Mouse (Mus musculus): ENCODE results near the gene Cib4. TPM values are rescaled to one million over a fixed set of nuclear protein-coding genes. Genes with fewer than 3 reads are reported as not detected.

The Cib4 gene
- polyA plus RNA-seq, 1 experiment from 2014 or later: not detected

GRCm38 (mm10) chr5:30490845-30491244 is 54.8 kb downstream of the Cib4 start:
- no peak overlapping the region for H3K27ac ChIP-seq
- H3K9me3 ChIP-seq: no peaks in the 10 kb centered on the region
- H3K36me3 ChIP-seq: no peaks in the 10 kb centered on the region
- no peak for DNase-seq (ENCODE audit: low spot score)
- WGBS: 83% methylated on average over 5 of the region's 5 CpGs
- no peaks in the 10 kb centered on the region for H3K27me3 ChIP-seq (ENCODE audit: insufficient read depth, poor library complexity, severe bottlenecking)
- no peaks in the 10 kb centered on the region for H3K4me1 ChIP-seq (replicated peaks)
- H3K4me3 ChIP-seq: no peak overlapping the region

DNA sequence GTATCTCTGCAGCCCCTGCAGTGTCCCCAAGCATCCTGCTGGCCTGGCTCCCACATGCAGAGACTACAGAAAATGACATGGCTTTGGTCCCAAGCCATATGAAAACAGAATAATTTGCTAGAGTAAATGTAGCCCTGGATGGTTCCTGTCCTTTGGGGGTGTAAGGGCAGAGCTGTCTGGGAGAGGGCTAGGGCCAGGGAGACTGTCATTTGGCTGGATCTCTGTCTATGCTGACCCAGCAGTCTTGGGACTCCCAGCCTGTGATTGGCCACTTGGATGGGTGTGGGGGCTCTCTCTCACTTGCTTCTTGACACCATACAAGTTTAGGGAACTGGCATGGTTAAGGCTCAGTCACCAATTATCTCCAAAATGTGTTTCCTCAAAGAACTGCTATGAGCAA is 55.4 kb downstream of the Cib4 start:
- no peak overlapping the region for H3K27ac ChIP-seq
- H3K4me1 ChIP-seq (replicated peaks): no peaks in the 10 kb centered on the region
- H3K36me3 ChIP-seq: no peaks in the 10 kb centered on the region
- no peaks in the 10 kb centered on the region for H3K27me3 ChIP-seq (ENCODE audit: insufficient read depth, poor library complexity, severe bottlenecking)
- no peaks in the 10 kb centered on the region for H3K9me3 ChIP-seq
- no peak overlapping the region for H3K4me3 ChIP-seq
- no peak for DNase-seq (ENCODE audit: low spot score)

DNA sequence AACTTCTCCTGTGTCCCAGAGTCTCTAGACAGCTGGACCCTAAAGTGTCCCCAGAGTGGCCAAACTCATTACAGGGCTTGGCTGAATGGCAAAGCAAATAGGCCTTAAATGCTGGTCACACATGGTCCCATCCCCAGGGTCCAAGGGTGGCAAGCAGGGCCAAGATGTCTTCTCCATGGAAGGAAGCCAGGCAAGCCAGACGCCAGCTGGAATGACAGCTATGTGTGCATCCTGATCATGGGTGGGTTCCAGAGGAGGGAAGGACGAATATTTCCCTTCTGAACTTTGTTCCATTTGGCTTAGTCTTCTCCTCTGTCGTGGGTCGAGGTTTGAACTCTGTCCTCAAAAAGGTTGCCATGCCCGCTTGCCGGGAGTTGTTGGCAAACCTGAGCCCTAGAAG is 60.5 kb downstream of the Cib4 start:
- Histone ChIP-seq H3K4me3 (no peak overlapping the region), H3K4me1 (replicated peaks) (peaks cover 3% of the 10 kb centered on the region; the same call in 1 of the 2 replicates), H3K27ac (no peak overlapping the region), H3K9me3 (no peaks in the 10 kb centered on the region), H3K36me3 (no peaks in the 10 kb centered on the region), H3K27me3 (ENCODE audit: insufficient read depth, poor library complexity, severe bottlenecking) (no peaks in the 10 kb centered on the region)
- WGBS: 86% methylated on average over 6 of the region's 6 CpGs
- DNase-seq (ENCODE audit: low spot score): no peak

- DNase-seq (ENCODE audit: low spot score): no peak
- no peaks in the 10 kb centered on the region for H3K27me3 ChIP-seq (ENCODE audit: insufficient read depth, poor library complexity, severe bottlenecking)
- 83% methylated on average over 5 of the region's 5 CpGs for WGBS
- no peaks in the 10 kb centered on the region for H3K36me3 ChIP-seq
- H3K9me3 ChIP-seq: no peaks in the 10 kb centered on the region
- no peak overlapping the region for H3K4me3 ChIP-seq
- H3K4me1 ChIP-seq (replicated peaks): peaks cover 3% of the 10 kb centered on the region; the same call in 1 of the 2 replicates
- H3K27ac ChIP-seq: no peak overlapping the region
Measured at GRCm38 (mm10) chr5:30484591-30484990, 61.0 kb downstream of the Cib4 start.

- H3K27ac ChIP-seq: no peak overlapping the region
- H3K4me1 ChIP-seq (replicated peaks): peaks cover 3% of the 10 kb centered on the region; the same call in 1 of the 2 replicates
- no peaks in the 10 kb centered on the region for H3K36me3 ChIP-seq
- H3K9me3 ChIP-seq: no peaks in the 10 kb centered on the region
- no peak overlapping the region for H3K4me3 ChIP-seq
- no peak for DNase-seq (ENCODE audit: low spot score)
- WGBS: 81% methylated on average over 8 of the region's 8 CpGs
- no peaks in the 10 kb centered on the region for H3K27me3 ChIP-seq (ENCODE audit: insufficient read depth, poor library complexity, severe bottlenecking)
Measured at GRCm38 (mm10) chr5:30483533-30483932, 62.1 kb downstream of the Cib4 start.

GRCm38 (mm10) chr5:30482319-30482718 is 63.3 kb downstream of the Cib4 start:
- no peak overlapping the region for H3K27ac ChIP-seq
- no peaks in the 10 kb centered on the region for H3K9me3 ChIP-seq
- 18% methylated on average over 5 of the region's 5 CpGs for WGBS
- peak; percentile 84 for DNase-seq (ENCODE audit: low spot score)
- H3K36me3 ChIP-seq: no peaks in the 10 kb centered on the region
- no peak overlapping the region for H3K4me3 ChIP-seq
- no peaks in the 10 kb centered on the region for H3K27me3 ChIP-seq (ENCODE audit: insufficient read depth, poor library complexity, severe bottlenecking)
- H3K4me1 ChIP-seq (replicated peaks): peaks cover 3% of the 10 kb centered on the region; the same call in 1 of the 2 replicates

- Histone ChIP-seq H3K4me3 (no peak overlapping the region), H3K9me3 (no peaks in the 10 kb centered on the region), H3K4me1 (replicated peaks) (no peaks in the 10 kb centered on the region), H3K27ac (no peak overlapping the region), H3K36me3 (no peaks in the 10 kb centered on the region), H3K27me3 (ENCODE audit: insufficient read depth, poor library complexity, severe bottlenecking) (no peaks in the 10 kb centered on the region)
- DNase-seq (ENCODE audit: low spot score): peak; percentile 28
- WGBS: 45% methylated on average over 10 of the region's 10 CpGs
Measured at GRCm38 (mm10) chr5:30476534-30476933, 69.1 kb downstream of the Cib4 start.

DNA sequence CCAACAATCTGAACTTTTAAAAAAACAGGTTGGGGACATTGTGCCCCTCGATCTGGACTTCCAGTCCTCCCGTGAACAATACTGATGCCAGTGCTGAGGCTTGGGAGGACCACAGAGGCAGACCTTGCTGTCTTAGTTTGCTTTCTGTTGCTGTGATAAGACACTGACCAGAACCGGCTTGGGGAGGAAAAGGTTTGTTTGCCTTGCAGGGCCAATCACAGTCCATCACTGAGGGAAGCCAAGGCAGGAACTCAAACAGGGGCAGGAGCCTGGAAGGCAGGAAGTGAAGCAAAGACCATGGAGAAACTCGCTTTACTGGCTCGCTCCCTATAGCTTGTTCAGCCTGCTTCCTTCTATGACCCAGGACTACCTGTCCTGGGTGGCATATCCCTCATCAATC is 73.5 kb downstream of the Cib4 start:
- Histone ChIP-seq H3K27me3 (ENCODE audit: insufficient read depth, poor library complexity, severe bottlenecking) (peaks cover under 1% of the 10 kb centered on the region; the same call in 1 of the 2 replicates), H3K4me1 (replicated peaks) (peaks cover 20% of the 10 kb centered on the region), H3K27ac (no peak overlapping the region), H3K4me3 (no peak overlapping the region), H3K9me3 (no peaks in the 10 kb centered on the region), H3K36me3 (no peaks in the 10 kb centered on the region)
- WGBS: 75% methylated on average over 5 of the region's 5 CpGs
- DNase-seq (ENCODE audit: low spot score): no peak

- Histone ChIP-seq H3K27ac (no peak overlapping the region), H3K4me1 (replicated peaks) (peaks cover 35% of the 10 kb centered on the region), H3K9me3 (no peaks in the 10 kb centered on the region), H3K36me3 (no peaks in the 10 kb centered on the region), H3K27me3 (ENCODE audit: insufficient read depth, poor library complexity, severe bottlenecking) (peaks cover 17% of the 10 kb centered on the region), H3K4me3 (no peak overlapping the region)
- DNase-seq (ENCODE audit: low spot score): no peak
- 53% methylated on average over 6 of the region's 6 CpGs for WGBS
Measured at GRCm38 (mm10) chr5:30470454-30470853, 75.2 kb downstream of the Cib4 start.

DNA sequence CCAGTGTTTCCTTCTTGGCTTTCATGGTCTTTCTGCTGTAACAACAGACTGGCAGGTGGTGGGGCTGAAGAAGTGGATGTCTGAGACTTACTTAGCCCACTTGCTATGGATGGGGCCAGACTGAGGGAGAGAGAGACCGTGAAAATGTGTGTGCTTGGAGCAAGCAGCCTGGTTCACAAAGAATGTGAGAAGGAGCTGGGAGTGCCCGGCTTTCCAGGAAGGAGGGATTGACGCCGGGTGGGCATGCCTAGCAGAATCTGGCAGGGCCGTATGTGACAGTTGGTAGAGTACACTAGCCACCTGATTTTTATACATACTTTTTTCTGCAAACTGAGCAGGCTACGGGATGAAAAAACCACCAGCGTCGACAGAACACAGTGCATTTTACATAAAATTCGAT is 79.3 kb downstream of the Cib4 start:
- no peaks in the 10 kb centered on the region for H3K9me3 ChIP-seq
- H3K27me3 ChIP-seq (ENCODE audit: insufficient read depth, poor library complexity, severe bottlenecking): peaks cover 48% of the 10 kb centered on the region
- peak overlapping the region; percentile 66; the same call in 1 of the 2 replicates for H3K27ac ChIP-seq
- no peak for DNase-seq (ENCODE audit: low spot score)
- peak overlapping the region; percentile 47 for H3K4me3 ChIP-seq
- 35% methylated on average over 9 of the region's 9 CpGs for WGBS
- peaks cover 46% of the 10 kb centered on the region for H3K4me1 ChIP-seq (replicated peaks)
- no peaks in the 10 kb centered on the region for H3K36me3 ChIP-seq

DNA sequence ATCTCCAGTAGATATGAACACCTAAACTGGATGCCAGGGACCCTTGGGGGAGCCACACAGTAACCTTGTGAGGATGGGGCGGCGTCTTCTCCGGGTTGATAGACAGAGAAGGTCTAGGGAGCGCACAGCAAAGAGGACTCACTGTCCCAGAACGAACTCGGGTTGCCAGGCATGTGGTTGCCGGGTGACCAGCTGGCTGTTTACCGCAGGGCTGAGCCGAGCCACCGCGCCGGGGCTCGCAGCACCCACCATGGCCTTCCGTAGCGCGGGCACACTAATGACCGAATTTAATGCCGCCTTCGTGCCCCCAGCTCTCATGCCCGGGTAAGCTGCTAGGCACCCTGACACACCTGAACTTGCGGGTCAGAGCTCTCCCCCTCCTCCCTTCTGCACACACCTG is 79.8 kb downstream of the Cib4 start, which contains the start of gene 1700001C02Rik:
Gene 1700001C02Rik, plus strand, starts transcription at position 187 of the 400 bp plus-strand sequence.
- no peaks in the 10 kb centered on the region for H3K36me3 ChIP-seq
- H3K27ac ChIP-seq: peak within 1 kb of the TSS; percentile 66; the same call in 1 of the 2 replicates
- peak; percentile 30 for DNase-seq (ENCODE audit: low spot score)
- peaks cover 46% of the 10 kb centered on the region for H3K4me1 ChIP-seq (replicated peaks)
- 9% methylated on average over 21 of the region's 21 CpGs for WGBS
- no peaks in the 10 kb centered on the region for H3K9me3 ChIP-seq
- peaks cover 48% of the 10 kb centered on the region for H3K27me3 ChIP-seq (ENCODE audit: insufficient read depth, poor library complexity, severe bottlenecking)
- H3K4me3 ChIP-seq: peak within 1 kb of the TSS; percentile 47

DNA sequence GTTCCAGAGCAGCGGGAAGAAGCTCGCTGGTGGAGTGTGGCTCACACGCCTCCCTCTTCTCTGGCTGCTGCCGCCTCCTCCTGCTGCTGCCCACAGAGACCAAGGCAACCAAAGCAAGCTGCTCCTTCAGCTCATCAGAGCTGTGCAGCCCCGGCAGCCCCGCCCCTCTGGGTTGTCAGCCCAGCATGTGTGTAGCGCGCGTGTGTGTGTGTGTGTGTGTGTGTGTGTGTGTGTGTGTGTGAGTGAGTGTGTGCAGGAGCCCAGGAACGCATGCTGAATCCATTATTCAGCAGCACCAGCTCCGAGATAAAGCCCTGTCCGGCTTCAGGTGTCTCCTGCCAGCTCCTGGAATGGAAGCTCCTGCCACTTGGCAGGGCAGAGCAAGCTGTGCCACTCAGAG is 83.8 kb downstream of the Cib4 start, which contains the start of gene Otof:
Gene Otof, minus strand, starts transcription at position 112 of the 400 bp plus-strand sequence.
- Histone ChIP-seq H3K36me3 (no peaks in the 10 kb centered on the region), H3K27me3 (ENCODE audit: insufficient read depth, poor library complexity, severe bottlenecking) (peaks cover 51% of the 10 kb centered on the region), H3K27ac (peak within 1 kb of the TSS; percentile 18; the same call in 1 of the 2 replicates), H3K4me3 (no peak within 1 kb of the TSS), H3K9me3 (no peaks in the 10 kb centered on the region), H3K4me1 (replicated peaks) (peaks cover 43% of the 10 kb centered on the region)
- 31% methylated on average over 12 of the region's 12 CpGs for WGBS
- peak; percentile 40 for DNase-seq (ENCODE audit: low spot score)

- H3K27me3 ChIP-seq (ENCODE audit: insufficient read depth, poor library complexity, severe bottlenecking): peaks cover 34% of the 10 kb centered on the region
- peak; percentile 27 for DNase-seq (ENCODE audit: low spot score)
- H3K9me3 ChIP-seq: no peaks in the 10 kb centered on the region
- H3K4me3 ChIP-seq: no peak overlapping the region
- no peaks in the 10 kb centered on the region for H3K36me3 ChIP-seq
- H3K27ac ChIP-seq: no peak overlapping the region; the same call in 1 of the 2 replicates
- WGBS: 43% methylated on average over 4 of the region's 4 CpGs
- peaks cover 36% of the 10 kb centered on the region for H3K4me1 ChIP-seq (replicated peaks)
Measured at GRCm38 (mm10) chr5:30460155-30460554, 85.5 kb downstream of the Cib4 start.

GRCm38 (mm10) chr5:30456056-30456455 is 89.6 kb downstream of the Cib4 start:
- H3K4me1 ChIP-seq (replicated peaks): peaks cover 25% of the 10 kb centered on the region
- H3K27me3 ChIP-seq (ENCODE audit: insufficient read depth, poor library complexity, severe bottlenecking): peaks cover 6% of the 10 kb centered on the region
- H3K9me3 ChIP-seq: no peaks in the 10 kb centered on the region
- no peak overlapping the region for H3K4me3 ChIP-seq
- H3K27ac ChIP-seq: no peak overlapping the region
- WGBS: 63% methylated on average over 6 of the region's 6 CpGs
- no peak for DNase-seq (ENCODE audit: low spot score)
- H3K36me3 ChIP-seq: no peaks in the 10 kb centered on the region

Data from hindbrain, embryonic 10.5 days (tissue).